Mouse (Mus musculus): Measurements from ENCODE around the gene Zcchc10.
"Not testable (repeated sequence)": the region's sequence is repeated elsewhere in the genome, so short reads cannot be mapped to it uniquely, and the experiment has no call there.

The Zcchc10 gene

GRCm38 (mm10) chr11:53316996-53317395, 7.5 kb upstream of the Zcchc10 start:
- DNase-seq (ENCODE audit: low spot score) = no peak

DNA sequence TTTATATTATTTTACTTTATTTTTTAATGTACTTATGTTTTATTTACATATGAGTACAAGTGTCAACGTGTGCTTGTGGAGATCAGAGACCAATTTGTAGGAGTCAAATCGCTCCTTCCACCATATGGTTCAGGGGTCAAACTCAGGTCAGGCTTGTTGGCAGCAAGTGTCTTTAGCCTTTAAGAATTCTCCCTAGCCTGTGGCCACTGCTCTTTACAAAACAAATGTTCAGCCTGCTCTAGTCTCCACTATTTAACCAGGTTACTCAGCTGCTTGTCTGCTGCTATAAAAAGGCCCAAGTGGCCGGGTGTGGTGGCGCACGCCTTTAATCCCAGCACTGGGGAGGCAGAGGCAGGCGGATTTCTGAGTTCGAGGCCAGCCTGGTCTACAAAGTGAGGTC, 6.4 kb upstream of the Zcchc10 start:
- no peak for DNase-seq (ENCODE audit: low spot score)

DNA sequence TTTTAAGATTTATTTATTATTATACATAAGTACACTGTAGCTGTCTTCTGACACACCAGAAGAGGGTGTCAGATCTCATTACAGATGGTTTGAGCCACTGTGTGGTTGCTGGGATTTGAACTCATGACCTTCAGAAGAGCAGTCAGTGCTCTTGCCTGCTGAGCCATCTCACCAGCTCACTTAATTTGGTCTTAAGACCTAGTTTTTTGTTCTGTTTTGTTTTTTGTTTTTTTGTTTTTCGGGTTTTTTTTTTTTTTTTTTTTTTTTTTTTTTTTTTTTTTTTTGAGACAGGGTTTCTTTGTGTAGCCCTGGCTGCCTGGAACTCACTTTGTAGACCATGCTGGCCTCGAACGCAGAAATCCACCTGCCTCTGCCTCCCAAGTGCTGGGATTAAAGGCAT, 5.9 kb upstream of the Zcchc10 start:
- DNase-seq (ENCODE audit: low spot score) = not testable (repeated sequence)

DNA sequence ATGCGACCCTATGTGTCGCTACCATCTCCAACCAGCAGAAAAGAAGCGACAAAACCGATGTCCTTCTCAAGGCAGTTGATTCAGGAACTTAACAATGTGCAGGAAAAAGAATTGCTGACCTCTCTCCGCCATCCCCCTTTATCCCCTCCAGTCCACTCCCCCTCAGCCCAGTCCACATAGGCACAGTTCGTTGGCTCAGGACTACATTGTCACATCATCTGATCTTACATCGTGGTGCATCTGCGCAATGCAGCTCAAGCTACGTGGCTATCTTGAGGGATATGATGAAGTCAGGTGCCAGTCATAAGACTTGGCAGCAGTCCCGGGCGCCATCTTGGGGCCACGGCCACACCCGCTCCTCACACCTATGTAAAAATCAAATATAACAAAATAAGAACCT, 4.6 kb upstream of the Zcchc10 start:
- not testable (repeated sequence) for DNase-seq (ENCODE audit: low spot score)

DNA sequence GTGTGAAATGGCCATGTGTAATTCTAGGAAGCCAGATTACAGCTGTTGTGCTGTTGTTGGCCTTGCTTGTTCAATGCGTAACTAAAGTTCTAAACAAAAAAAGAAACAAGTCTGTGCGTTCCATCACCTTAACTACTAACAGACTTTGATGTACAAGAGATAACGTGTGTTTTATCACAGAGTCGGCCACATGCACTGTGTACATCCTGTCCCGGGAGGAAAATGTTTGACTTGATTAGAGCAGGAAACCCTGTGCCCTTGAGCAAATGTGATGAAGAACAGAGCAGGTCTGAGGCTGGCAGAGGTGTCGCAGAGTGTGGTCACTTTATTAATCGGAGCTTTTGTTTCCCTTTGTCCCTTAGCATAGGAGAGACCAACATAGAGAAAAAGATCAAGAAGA, 5.8 kb downstream of the Zcchc10 start:
- DNase-seq (ENCODE audit: low spot score) = no peak

DNA sequence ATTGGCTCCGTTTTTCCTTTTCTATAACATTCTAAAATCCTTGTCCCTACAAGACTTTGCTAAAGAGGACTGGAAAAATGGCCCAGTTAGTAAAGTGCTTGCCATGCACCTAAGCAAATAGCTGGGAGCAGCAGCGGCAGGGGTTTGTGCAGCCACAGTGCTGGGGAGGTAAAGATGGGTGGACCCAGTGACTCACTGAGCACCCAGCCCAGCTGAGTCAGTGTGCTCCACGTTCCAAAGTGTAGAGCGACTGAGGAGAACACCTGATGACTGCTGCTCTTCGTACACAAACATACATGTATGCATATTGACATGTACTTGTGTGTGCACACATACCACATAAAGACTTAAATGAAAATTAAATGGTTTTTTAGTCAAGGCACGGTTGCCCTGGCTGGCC, 6.6 kb downstream of the Zcchc10 start:
- DNase-seq (ENCODE audit: low spot score) = no peak

DNA sequence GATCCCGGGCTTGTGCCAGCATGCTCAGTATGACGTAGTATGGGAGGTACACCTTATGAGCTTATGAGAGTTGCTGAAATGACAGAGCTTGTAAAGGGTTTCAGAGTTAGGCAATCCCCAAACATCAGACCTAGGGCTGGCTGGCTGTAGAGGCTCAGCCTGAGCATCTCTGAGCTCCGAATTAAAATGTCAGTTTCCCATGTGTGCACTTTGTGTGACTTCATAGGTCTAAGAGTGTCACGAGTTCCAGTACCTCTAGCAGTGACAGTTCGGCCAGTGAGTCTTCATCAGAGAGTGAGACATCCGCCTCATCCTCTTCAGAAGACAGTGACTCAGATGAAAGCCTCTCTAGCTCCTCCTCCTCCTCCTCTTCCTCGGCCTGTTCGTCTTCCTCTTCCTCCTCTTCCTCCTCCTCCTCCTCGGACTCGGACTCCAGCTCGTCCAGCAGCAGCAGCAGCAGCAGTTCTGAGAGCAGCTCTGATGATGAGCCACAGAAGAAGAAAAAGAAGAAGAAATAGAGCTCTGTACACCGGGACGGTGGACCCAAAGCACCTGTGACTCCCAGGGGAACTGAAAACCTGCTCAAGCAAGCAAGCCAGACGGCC, 7.7 kb downstream of the Zcchc10 start:
- DNase-seq (ENCODE audit: low spot score) = no peak

DNA sequence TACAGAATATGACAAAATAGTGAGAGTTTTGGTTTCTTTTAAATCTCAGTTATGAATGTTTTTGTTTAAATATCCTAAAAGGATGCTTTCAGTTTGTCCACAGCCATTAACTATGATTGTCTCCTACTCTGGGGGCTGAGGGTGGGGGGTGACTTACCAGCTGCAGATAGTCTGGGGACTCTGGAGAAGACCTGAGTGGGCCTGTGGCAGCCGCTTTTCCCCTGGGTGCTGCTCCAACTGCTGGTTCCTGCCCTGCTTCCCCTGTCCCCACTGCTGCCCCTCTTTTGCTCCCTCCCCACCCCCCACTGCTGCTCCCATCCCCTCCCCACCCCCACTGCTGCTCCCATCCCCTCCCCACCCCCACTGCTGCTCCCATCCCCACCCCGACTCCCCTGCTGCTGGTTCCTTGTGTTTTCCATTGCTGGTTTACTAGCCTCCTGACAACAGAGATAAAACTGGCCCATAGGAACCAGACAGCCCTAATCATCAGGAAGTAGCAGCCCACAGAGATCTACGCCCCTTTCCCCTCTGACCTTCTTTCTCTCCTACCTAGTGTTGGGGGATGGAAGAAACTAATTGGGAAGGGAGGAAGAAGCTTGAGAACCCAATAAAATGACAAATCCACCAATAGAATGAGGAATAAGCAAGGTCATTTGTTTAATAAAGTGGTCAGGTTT, 11.2 kb downstream of the Zcchc10 start:
- DNase-seq (ENCODE audit: low spot score) = no peak

- DNase-seq (ENCODE audit: low spot score) = no peak
Measured at GRCm38 (mm10) chr11:53336182-53336571, 11.7 kb downstream of the Zcchc10 start.

GRCm38 (mm10) chr11:53336924-53337323, 12.4 kb downstream of the Zcchc10 start:
- no peak for DNase-seq (ENCODE audit: low spot score)

- no peak for DNase-seq (ENCODE audit: low spot score)
Measured at GRCm38 (mm10) chr11:53337684-53338083, 13.2 kb downstream of the Zcchc10 start.

GRCm38 (mm10) chr11:53341019-53341418, 16.5 kb downstream of the Zcchc10 start:
- not testable (repeated sequence) for DNase-seq (ENCODE audit: low spot score)

DNA sequence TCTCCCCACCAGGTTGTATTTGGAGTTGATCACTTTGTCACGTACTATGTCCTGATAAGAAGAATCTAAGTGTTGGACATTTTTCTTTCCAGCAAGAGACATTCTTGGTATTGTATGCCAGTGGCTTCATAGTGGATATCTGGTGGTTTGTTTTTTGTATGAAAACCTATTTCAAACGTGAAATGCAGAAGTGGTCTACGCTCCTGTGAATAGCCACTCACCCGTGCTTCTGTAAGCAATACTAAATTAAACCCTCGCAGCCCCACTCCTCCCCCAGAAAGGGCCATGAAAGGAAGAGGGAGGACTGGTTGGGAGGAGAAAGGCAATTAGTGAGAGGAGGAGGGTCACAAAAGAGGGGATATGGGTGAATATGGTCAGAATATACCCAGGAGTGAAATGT, 18.2 kb downstream of the Zcchc10 start:
- DNase-seq (ENCODE audit: low spot score) = no peak

DNA sequence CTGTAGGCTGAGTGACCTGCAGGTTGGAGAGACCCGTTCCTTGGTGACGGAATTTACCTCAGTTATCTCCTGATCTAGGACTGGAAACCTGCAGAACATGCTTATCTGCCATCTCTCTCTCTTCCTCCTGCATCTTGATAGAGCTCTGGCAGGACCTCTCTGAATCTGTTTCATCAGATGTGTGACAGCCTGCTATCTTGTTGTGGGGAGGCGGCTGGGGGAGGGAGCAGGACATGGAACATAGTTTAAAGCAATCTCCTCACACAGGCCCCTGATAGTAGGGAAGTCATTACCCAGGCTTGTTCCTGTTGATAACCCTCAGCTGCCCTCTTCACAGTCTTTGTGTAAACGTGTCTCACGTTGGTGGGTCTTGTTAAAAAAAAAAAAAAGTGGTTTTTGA, 20.8 kb downstream of the Zcchc10 start:
- DNase-seq (ENCODE audit: low spot score) = no peak

GRCm38 (mm10) chr11:53345738-53346137, 21.3 kb downstream of the Zcchc10 start:
- no peak for DNase-seq (ENCODE audit: low spot score)

GRCm38 (mm10) chr11:53350291-53351223, 26.1 kb downstream of the Zcchc10 start, which contains the start of gene Aff4:
Gene Aff4 (plus strand): TSS chr11:53350833.
- DNase-seq (ENCODE audit: low spot score) = peak; percentile 88

DNA sequence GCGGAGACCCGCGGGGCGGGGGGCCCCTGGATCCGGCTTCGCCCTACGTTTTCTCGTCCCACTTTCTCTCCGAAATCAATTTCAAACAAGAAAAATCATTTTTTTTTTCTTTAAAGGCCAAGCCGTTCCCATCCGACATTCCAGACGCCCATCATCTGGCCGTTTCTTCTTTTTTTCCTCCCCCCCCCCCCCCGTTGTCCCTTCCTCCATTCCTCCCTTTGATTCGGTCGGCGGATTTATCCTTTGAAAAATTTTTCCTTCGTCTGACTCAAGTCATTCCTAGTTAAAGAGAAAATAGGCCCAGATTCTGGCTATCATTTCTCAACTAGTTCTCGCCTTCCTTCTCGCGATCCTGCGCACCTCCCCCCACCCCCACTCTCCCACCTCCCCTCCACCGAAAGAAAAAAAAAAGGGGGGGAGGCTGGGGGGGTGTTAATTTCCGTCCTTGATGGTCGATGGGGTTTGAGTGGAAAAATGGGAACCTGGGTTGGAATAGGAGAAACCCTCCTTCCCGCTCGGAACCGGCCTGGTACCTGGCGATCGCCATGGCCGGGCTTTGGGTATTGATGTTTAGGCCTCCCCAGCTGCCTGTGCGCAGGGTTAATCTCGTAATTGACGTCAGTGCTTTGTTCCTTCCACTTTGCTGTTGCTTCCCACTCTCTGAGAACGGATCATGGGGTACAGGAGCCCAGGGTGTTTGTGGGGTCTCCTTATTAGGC, 26.9 kb downstream of the Zcchc10 start:
- peak; percentile 61 for DNase-seq (ENCODE audit: low spot score)

DNA sequence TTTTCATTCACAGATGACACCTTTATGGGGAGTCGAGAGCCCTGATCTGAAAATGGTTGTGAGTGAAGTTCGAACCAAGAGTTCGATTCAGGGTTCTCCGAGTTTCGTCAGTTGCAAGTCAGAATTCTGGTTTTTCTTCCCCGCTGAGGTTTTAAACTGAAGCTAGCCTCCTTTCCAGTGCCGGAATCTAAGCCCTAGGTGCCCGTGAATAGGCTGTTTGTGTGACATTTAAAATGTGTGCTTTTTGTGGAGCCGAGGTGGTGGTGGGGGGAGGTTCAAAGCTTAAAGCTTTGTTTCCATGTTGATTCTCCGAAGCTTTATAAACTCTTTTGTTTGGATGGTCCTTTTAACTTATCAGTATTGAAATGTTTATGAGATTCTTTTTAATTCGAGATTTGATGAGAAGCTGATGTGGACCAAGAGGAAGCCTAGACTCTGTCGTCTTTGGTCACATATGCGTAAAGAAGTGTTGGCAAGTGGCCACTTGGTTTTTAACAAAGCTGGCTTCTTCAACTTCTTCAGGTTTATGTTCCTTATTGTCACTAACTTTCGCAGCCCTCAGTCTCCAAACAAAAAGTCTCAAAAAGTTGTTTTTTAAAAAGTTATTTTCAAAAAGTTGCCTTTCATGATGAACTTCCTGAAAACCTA, 27.6 kb downstream of the Zcchc10 start:
- no peak for DNase-seq (ENCODE audit: low spot score)

- DNase-seq (ENCODE audit: low spot score) = no peak
Measured at GRCm38 (mm10) chr11:53358504-53359155, 34.2 kb downstream of the Zcchc10 start.

- DNase-seq (ENCODE audit: low spot score) = no peak
Measured at GRCm38 (mm10) chr11:53367032-53367431, 42.6 kb downstream of the Zcchc10 start.

DNA sequence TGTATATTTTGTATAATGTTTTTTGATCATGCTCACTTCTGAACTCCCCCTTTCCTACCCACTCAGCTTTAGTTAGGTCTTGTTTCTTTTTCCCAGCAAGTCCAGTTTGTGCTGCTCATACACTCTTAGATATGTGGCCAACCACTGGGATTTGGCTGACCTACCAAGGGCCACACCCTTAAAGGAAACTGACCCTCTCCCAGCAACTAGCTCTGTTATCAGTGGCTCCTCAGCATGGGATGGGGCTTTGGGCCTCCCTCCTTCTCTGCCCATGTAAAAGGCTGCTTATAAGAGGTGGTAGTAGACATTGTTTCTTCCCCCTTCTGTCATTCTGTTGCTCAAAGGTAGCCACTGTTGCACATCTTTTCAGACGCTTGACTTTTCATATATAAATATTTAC, 54.4 kb downstream of the Zcchc10 start:
- no peak for DNase-seq (ENCODE audit: low spot score)
